Mouse (Mus musculus) right cerebral cortex, adult 2 months (tissue): Measurements from ENCODE around the gene Celsr1.
"Not testable (repeated sequence)": the region's sequence is repeated elsewhere in the genome, so short reads cannot be mapped to it uniquely, and the experiment has no call there.

Experiments used
- DNase-seq, 2 experiments: peaks; one replicate each; pipeline ENCODE4 v3.0.0; 2021 to 2022; ENCODE audit warnings: low spot score in 2 of 2

Gene Celsr1

GRCm38 (mm10) chr15:86064850-86065229 lies 31.3 kb upstream of the Celsr1 start:
- DNase-seq = no peak

DNA sequence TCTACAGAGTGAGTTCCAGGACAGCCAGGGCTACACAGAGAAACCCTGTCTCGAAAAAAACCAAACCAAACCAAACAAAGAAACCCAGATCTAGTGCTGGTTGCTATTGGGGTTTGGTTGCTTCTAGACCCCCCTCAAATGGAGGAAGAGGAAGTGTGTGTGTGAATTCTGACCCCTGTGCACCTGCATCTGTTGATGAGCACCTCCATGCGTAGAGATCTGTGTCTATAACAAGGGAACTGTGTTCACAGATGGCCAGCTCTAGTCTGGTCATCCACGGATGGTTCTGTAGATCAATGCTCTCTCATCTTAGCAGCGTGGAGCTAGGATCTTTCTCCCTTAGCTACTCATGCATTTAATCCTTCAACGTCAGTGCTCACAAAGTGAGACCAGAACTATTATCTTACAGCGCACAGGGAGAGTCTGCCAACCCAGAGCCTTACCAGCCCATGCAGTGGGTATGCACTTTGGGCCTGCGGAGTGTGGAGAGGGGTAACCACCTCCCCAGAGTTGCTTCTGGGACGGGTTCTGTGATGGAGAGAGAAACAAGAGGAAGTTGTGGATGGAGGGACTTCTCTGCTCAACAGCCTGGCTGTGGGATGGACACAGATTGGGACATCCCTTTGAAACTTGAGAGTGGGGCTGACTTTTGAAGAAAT lies 30.7 kb upstream of the Celsr1 start:
- no peak for DNase-seq

DNA sequence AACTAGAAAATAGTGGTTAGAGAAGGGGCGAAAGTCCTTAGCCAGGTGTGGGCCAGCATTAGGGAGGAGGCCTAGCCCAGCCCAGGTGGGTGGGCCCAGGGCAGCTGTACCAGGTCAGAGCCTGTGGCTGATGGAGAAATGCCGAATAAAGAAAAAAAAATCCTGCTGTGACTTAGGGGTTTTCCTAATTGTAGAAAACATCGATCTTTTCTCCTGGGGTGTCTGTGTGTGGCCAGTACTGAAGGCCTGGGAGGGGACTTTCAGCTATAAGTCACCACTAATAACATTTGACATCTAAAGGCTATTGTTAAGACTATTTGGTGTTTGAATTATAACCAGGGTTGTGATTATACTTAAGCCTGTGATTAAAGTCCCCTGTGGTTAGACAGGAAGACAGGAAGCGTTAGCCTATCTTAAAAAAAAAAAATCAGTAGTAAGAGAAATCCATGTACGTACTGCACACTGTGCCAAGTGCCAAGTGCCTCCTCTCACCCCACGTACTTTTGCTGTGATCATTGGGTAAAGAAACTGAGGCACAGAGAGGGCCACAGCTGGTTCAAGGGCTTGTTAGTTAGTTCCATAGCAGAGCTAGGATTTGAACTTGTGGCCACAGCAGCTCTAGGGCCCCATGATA lies 28.4 kb upstream of the Celsr1 start:
- no peak for DNase-seq

GRCm38 (mm10) chr15:86061221-86061620 lies 27.6 kb upstream of the Celsr1 start:
- no peak for DNase-seq

DNA sequence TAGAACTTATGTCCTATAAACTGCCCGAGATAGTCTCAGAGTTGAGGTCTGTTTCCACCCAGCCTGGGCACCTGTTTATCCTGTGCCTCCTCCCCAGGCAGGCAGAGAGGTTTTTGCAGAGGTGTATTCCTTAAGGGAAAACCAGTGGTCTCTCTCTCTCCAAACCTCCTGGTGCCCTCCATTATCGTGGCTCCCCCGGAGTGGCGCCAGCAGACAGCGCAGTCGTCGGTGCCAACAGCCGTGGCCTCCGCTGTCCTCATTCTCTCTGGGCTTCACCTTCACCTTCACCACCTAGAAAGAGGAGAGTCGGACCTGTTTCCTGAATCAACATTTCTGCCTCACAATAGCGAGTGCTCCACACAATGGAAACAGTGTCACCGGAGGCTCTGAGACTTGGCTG lies 27.0 kb upstream of the Celsr1 start:
- DNase-seq = no peak

- no peak for DNase-seq
Observed at GRCm38 (mm10) chr15:86059835-86060380, 26.3 kb upstream of the Celsr1 start.

DNA sequence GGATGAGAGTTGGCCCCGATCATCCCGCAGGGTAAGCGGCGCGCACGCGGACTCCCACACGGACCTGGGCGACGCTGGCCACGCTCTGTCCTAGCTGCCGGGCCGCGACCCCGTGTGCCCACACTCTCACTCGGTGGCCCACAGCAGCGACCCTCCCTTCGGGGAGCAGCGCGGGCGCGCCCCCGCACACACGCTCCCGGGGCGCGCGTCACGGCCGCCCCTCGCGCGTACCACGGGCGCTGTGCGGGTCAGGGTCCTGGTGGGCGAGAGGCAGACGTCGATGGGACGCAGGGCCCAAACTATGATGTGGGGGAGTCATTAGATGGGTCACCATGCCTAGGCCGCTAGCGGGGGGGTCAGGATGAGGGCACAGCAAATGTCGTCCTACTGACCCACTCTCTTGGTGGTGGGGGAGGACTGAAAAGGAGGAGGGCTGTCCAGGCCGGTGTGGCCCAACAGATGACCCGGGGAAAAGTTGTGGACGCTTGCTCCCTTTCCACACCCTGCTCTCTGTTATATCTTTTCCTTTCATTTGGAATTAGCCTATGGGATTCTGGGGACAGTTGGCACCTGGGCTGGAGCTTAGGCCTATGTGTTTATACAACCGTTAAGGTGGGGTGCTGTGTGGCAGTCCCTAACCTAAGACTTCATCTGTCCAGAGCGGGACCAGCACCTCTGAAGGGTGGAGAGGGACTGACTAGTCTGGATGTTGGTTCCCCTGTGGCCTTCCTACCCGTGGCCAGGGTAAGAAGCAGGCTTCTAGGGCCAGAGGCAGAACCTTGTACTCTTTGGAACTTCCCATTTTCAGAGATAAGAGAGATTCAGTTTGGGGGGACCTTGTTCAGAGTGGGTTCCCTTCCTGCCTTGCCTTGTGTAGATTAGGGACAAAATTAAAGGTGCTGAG lies 25.6 kb upstream of the Celsr1 start:
- no peak for DNase-seq

GRCm38 (mm10) chr15:86058394-86058915 lies 24.9 kb upstream of the Celsr1 start:
- peak; percentile 84 to 90 for DNase-seq

DNA sequence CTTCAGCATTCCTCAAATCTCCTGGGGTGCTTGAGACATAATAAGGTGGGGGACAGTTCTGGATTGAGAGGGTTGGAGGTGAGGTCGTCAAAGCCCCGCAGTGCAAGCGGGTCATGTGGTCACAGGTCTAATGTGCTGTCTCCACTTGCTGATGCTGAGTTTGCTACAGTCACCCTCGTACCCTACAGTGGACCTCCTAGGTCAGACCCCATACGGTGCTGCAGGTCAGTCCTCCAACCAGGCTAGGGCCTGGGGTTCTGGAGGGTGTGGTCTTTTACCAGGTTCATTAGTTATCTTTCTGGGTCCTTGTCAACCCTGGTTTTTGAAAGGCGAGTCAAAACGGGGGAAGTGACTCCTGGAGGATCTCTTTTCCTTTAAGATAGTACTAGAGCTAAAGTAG lies 24.3 kb upstream of the Celsr1 start:
- DNase-seq = no peak

DNA sequence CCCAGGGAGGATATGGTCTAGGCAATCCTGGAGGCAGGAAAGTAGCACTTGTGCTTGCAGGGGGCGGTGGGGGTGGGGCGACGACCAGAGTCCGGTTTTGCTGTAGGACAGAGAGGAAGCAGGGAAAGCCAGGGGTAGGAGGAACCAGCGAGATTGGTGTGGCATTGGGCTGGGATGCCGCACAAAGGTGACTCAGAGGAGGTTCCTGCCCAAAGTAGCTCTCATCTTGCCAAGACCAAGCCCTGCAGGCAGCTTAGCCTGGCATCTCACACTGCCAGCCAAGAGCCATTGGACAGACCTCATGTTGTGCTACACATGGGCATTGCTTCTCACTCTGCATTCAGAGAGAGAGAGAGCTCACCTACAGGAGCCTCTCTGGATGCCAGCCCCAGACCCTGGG lies 23.8 kb upstream of the Celsr1 start, which contains the start of gene Gramd4:
Gene Gramd4 (plus strand): TSS at position 283 of the 400 bp plus-strand sequence.
- no peak for DNase-seq

DNA sequence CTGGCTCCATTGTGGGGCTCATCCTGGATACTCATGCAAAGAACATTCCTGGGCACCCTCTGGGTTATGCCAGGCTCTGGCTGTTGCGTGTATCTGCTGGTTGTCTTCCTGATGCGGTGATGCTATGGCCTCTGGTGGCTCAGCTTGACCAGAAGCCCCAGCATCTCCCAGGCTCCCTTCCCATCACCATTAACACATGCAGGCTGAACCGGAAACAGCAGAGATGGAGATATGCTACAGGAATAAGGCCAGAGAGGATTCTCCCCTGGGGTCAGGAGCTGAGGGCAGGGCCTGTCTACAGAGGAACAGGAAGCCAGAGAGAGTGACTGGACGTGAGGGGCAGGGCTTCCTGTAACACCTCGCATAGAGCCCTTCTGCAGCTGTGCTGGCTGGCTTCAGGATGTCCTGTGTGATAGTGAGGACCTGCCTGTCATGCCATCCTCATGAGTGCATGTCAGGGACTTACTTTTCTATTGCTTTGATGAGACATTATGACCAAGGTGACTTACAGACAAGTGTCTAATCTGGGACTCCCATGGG lies 22.7 kb upstream of the Celsr1 start:
- DNase-seq = no peak

DNA sequence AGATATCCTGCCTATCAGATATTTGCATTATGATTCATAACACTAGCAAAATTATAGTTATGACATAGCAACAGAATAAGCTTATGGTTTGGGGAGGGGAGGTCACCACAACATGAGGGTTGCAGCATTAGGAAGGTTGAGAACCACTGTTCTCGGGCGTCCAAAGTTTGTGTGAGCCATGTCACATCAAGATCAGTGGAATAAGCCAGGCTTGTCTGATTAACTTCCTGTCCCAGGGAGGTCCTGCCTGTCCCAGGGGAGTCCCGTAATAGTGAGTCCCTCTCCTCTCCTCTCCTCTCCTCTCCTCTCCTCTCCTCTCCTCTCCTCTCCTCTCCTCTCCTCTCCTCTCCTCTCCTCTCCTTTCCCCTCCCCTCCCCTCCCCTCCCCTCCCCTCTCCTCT lies 21.3 kb upstream of the Celsr1 start:
- DNase-seq = not testable (repeated sequence)

DNA sequence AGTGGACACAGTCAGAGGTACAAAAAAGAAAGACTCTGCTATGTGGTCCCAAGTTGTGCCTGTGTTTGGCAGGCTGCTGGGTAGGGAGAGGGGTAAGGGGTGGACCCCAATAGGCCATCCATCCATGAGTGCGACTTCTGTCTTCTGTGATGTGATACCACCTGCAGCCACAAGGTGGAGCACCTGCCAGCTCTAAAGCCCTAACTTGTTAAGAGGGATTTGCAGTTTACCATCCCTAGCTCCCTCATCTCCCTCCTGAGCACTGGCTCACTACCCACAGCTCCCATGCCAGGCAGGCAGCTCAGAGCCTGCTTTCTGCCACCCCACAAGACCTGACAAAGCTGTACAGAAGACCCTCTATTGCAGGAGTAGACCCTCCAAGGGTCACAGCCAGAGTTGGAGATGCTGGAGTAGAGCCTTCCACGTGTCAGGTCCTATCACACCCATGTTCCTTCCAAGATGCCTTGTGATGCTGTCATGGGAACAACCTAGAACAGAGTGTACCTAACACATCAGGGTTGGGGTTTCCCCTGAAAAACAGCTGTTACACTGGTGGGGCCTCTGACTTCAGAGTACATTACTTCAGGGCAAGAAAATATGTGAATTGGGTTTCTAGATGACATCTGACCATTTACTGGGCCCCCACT lies 20.4 kb upstream of the Celsr1 start:
- DNase-seq = peak; percentile 89 to 90

GRCm38 (mm10) chr15:86051878-86052478 lies 18.4 kb upstream of the Celsr1 start:
- no peak for DNase-seq

DNA sequence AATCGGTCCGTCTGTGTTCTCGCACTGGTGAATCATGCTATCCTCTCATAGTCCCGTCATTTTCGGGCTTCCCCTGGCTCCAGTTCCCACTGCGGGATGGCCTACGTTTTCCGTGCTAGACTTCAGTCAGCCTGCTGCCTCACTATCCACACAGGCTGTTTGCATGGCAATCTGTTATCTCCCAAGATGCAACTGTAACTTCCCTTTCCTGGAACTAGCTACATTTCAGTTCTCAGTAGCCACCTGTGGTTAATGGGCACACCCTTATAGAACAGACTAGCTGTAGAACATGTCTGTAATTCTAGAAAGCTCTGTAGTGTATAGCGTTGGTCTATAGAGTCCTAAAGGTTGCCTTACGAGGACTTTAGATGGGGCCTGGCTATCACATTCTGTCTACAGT lies 17.6 kb upstream of the Celsr1 start:
- no peak for DNase-seq

DNA sequence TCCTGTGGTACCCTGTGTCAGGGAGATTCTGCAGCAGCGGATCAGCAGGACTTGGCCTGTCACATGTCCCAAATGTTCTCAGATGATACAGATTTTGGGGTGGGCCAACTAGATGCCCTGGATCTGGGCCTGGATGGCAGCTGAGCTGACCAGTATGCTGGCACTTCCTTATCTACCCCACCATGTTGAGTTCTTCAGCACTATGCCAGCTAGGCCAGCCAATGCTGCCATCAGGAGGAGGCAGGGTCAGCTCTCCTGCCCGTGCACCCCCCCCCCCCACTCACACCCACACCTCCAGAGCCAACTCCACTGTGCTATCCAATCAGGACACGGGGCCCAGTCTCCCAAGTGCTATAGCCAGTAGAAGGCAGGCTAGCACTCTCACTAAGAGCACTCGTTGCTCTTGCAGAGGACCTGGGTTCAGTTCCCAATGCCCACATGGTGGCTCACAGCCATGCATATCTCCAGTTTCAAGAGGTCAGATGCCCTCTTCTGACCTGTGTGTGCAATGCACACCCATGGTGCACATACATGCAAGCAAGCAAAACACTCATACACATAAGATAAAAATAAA lies 16.7 kb upstream of the Celsr1 start:
- no peak for DNase-seq

DNA sequence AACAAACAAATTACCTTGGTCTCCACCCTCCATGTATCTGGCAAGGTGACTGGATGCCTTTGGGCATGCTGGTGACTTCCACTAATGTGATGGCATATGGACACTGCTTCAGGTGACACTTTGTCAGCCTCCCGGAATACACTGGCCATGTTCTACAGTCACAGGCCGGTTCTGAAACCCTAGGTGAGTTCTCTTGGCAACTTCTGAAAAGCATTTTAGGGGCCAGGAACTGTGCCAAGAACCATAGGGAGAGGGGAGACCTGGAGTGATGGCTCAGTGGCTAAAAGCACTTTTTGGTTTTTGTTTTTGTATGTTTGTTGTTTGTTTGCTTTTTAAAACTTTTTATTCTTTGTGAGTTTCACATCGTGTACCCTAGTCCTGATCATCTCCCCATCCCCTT lies 15.9 kb upstream of the Celsr1 start:
- DNase-seq = no peak

DNA sequence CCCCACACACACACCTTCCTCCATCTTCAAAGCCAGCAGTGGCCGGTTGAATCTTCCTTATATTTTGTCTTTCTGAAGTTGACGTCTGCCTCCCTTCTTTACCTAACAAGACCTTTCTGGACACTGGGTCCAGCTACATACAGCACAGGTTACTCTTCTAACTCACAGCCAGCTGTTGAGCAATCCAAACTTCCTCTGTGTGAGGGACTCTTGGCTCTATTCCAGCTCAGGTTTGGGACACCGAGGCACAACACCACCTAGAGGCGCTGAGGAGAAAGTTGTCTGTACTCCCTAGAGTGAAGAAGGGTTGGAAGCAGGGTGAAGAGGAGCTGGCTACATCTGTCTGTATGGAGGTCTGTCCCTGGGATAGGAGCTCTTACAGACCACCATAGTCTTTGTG lies 8.8 kb upstream of the Celsr1 start:
- no peak for DNase-seq

DNA sequence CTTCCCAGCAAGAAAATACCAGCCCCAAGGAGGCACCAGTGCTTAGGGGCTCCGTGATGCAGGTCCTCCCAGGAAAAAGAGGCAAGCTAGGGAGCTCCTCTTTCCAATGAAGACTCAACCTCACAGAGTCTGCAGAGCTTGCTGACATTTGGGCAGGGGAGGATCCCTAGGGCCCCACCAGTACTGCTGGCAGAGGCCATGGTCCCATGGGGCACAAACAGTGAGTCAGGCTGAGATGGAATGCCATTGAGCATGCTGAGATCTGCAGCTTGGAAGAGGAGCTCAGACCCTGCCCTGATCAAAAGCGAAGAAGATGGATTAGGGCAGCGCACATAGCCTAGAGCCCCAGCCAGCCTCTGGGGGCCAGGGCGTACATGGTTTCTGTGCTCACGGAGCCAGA lies 7.8 kb upstream of the Celsr1 start:
- no peak for DNase-seq

DNA sequence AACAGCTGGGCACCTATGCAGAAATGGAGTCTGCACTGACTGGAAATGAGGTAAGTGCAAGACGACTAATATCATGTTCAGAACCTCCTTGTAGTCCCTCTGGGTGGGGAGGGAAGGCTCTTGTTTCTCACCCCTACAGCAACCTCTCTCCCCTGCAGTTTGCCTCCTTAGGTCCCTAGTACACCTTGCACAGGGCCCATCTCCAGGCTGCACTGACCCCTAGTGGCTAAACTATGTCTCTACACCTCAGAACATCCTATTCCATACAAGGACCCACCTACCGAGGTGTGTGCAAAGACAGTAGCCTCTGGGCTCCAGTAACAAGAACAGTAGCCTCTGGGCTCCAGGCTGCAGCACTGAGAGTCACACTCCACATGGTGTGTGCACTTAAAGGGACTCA lies 5.2 kb upstream of the Celsr1 start:
- peak in 1 of 2 experiments; percentile 81 for DNase-seq

GRCm38 (mm10) chr15:86035913-86036312 lies 2.3 kb upstream of the Celsr1 start:
- DNase-seq = no peak
